Mouse (Mus musculus) layer of hippocampus, postnatal 25 days (tissue): ENCODE measurements around the gene 4931406P16Rik. TPM values are rescaled to one million over a fixed set of nuclear protein-coding genes. Genes with fewer than 3 reads are reported as not detected.

Experiments used
- DNase-seq, 2 experiments: peaks; one replicate each; pipeline ENCODE4 v3.0.0; 2022; ENCODE audit warnings: mixed read lengths in 2 of 2, low spot score in 1 of 2; ENCODE audit errors: extremely low spot score in 1 of 2
- total RNA-seq, 2 experiments: library from RNA; stranded (reverse); gene quantifications; 2 replicates each; pipeline ENCODE4 v1.2.3; 2021

Gene 4931406P16Rik
- total RNA-seq, 2 experiments from 2014 or later = 34.4 to 37.0 TPM

DNA sequence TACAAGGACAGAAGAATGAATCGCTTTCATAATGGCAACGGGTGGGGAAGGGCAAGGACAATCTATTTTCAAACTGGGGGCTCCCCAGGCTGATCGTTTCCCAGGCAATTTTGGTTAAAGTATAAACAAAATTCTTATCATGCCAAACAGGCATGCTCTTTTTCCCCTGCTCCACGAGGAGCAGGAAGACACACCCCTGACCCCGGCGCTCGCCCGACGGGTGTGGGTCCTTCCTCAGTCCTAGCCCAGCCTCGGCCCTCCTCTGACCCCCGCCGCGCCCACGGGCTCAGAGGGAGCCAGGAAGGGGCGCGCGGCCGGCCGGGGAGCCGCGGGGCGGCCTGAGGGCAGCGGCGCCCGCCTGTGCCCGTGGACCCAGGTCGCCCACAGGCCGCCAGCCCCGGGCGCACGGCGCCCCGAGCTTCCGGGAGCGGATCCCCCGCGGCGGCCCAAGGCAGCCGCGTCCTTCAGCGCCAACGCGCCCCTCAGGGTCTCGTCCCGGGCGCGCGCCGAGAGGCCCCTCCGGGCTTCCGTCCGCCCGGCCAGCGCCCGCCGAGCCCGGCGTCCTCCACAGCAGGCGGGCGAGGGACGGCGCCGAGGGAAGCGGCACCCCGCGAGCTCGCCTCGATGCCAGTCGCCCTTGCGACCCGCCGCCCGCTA lies 437 bp downstream of the 4931406P16Rik start:
- DNase-seq = no peak

DNA sequence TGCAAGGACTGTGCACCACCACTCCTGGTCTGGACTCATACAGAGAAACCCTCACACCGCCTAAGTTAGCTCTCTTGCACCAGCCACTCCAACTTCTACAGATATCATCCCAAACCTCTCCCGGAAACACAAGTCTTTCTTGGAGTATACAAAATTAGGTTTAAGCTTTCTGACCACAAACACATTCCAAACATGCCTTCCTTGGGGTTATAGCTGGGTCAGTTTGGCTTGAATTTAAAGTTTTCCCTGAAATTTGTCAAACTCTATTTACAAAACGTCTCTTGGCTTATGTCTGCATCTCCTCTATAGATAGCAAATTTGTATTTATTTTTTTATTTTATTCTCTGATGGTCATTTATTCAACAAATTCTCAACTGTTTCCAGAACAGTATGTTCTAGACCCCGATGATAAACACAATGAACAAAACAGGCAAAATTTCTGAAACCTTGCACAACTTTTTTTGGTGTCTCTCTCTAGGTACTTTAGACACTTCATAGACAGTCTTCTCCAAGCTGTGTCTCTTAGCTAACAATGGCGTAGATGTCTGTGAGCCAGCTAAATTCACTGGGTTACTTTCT lies 4.1 kb downstream of the 4931406P16Rik start:
- no peak for DNase-seq

DNA sequence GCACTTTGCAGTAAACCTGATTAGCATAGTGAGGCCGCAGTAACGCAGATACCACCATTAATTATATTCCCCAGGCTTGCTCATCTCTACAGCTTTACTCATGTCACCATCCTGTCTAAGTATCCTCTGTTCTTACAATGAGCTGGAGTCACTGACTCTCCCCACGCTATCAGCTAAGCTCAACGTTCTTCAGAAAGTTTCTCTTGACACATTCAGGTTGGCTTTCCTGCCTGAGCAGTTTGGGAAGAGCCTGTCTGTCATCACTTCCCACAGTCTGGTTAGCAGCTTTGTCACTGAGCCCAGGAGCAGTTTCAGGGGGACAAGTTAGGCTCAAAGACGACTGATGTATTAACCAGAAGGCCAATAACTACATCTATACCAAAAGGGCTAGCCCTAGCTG lies 4.8 kb downstream of the 4931406P16Rik start:
- no peak for DNase-seq

DNA sequence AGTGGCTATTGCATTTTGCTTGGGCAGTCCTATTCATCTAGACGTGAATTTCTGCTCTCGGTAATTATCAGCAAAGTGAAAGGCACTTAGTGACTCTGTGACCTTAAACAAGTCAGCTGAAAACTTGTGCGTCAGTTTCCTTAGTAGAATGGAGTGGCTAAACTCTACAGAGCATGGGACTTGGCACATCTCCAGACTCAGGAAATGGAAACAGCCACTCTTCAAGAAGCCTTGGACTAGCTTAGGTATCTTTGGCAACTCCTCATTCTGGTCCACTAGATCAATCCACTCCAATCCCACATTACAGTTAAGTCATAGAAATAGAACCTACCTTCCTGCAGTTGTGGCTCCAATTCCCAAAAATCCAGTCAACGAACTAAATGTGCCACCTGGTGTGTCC lies 7.9 kb downstream of the 4931406P16Rik start:
- no peak for DNase-seq

DNA sequence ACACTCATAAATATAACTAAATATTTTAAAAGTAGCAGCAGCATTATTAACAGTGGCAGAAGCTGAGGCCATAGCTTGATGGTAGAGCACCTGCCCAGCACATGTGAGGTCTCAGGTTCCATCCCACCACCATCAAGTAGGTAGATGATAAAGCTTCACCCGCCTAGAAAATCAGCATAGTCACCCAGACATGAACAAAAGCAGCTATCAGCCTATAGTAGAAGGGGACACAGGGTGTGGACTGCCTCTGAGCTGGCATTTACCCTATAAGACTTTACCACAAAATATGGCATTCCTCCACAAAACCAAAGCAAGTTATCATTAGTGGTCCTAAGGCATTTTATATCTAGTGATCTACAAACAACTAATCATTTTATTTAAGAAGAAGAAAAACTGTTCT lies 10.7 kb downstream of the 4931406P16Rik start:
- no peak for DNase-seq

DNA sequence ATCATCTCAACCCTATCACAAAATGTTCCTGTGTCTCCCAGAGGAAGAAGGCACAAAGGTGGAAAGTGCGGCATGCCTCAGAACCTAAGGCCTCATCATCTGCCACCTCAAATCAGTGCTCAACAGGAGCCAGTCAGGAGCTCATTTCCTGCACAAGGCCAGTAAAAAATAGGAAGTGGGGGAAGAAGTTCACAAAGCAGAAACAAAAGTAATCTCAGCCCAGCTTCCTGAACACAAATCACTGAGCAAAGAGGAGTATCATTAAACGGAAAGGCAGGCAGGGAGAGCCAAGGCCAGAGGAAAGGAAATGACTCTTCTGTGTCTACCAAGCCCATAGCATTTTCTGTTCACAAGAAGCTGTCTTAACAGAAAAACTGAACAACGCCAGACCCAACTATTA lies 11.4 kb downstream of the 4931406P16Rik start:
- no peak for DNase-seq

DNA sequence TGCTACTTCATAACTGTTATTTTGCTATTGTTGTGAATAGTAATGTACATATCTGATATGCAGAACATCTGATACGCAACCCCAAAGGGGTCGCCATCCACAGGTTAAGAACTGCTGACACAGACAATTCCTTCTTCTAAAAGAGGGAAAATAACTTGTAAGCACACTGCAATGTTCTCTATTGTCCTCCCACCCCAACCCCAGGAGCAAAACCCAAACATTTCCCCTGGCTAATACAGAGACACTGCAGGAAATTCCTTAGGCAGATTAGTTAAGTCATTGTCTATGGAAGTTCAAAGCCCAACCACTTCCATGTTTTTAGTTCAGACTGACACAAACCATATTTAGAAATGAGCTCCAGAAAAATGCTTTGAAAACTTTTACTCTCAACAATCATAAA lies 14.5 kb downstream of the 4931406P16Rik start:
- DNase-seq = no peak

DNA sequence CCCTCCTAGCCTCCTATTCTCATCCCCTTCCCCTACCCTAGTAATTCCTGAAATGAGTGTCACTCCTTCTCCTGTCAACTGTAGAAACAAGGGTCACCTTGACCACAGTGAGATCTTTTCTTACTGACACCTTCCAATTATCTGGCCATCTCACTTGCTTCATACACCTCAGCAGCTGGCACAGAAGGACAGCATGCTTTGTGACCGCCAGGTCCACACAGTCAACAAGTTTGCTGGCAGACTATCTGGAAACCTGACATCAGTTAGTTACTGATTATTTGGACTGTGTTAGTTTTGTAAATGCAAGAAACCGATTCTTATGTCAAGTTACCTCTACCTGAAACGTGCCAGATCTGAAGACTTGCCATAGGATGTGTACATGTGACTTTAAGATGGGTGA lies 17.2 kb downstream of the 4931406P16Rik start:
- no peak for DNase-seq

DNA sequence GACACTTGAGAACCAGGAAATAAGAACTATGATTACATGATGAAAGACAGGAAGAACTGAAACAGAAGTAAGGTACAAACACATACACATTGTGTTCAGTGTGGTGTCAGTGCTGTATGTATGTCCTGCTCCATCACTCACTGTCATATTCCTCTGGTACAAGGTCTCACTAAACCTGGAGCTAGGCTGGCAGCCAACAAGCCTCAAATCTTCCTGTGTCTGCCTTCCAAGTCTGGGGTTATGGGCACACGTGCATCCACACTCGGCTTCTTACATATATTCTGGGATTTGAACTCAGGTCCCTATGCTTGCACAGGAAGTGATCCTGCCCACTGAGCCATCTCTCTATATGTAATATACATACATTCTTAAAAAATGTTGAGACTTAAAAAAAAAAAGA lies 20.7 kb downstream of the 4931406P16Rik start:
- DNase-seq = no peak

DNA sequence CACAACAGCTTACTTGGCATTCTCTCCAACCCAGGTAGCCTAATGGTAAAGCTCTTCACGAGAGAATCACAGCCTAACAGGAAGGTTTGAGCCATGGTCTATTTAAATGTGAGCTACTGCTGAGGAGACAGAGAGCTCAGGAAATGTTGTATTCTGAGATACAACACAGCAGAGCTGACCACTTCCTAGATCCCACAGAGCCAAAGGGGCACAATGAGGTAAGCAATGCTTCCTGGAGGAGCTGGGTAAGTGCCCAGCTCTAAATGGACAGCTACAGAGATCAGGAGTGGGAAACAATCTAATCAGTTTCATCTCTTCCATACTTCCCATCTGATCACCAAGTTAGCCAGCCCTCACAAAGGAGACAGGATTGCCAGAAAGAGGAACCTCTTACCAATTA lies 22.1 kb downstream of the 4931406P16Rik start:
- DNase-seq = no peak

DNA sequence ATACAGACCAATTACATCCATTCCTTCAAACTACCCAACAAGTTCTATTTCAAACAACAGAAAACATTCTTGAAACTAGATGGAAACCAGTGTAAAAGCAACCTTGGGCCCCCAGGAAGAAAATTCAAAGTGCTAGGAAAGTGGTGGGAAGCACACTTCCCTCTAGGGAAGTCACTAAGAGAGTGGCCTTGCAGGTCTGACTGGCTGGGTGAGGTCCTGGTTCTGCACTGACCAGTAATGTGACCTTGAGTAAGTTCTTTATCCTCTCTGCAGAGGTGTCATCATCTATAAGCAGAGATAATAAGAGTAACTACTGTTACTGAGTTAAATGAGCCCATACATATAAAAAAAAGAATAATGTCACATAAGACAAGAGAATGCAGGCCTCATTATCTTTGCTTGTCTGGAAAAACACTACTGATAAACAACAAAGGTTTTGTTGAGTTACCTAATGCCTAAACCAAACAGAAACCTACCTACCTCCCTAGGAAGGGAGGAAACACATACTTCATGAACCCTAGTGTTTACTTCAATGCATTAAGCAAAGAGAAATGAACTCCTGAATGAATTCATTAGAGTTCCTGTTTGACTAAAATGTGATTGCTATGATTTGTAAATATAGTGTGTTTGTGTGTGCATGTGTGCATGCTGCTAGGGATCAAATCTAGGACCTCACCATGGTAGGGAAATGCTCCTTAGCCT lies 22.8 kb downstream of the 4931406P16Rik start:
- no peak for DNase-seq

DNA sequence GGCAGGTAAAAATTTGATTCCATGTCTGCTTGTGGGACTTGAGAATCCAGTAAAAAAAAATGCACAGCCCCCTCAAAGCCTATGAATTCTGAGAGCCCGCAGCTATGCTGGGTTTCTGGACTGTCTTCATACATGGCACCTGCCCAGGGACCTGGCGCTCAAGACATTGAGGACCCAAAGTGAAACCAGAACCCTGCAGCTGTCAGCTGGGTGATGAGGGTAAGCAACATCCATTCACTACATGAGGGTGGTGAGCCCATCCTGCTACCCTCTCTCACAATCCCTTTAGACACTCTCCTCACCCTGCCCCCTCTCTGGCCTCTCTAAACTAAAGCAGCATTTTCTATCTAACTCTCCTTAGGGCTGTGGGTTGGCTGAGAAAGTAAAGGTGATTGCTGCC lies 35.7 kb downstream of the 4931406P16Rik start:
- no peak for DNase-seq

DNA sequence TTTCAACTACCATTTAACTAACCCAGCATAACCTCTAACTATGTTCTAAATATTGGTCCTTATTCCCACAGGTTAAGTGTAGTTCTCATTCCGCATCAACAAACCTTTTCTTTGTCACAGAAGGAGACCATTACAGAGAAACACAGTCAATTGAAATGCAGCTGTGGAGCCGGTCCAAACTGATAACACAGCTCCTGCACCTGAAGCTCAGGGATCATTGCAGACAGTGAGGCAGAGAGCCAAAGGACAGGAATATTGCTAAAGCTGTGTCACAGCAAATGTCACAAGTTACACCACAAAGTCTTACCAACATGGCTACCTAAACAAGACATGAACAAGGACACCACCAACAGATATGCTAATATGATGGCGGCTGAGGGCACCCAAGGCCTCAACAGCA lies 37.3 kb downstream of the 4931406P16Rik start:
- no peak for DNase-seq

DNA sequence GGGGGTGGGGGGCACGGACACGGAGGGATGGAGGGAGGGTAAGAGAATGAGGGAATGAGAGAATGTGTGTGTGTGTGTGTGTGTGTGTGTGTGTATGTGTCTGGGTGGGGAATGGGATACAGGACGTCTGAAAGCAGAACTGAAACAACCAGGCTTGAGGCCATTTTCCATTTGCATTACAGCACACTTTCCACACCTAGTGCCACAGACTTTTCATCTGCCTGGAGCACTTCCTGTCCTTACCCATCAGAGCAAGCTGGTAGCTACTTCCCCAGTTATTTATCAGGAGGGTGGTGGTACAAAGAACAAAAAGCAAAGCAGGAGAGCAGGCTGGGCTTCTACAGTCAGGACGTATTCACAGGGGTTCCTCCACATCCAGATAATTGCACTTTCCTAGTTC lies 40.9 kb downstream of the 4931406P16Rik start:
- no peak for DNase-seq

DNA sequence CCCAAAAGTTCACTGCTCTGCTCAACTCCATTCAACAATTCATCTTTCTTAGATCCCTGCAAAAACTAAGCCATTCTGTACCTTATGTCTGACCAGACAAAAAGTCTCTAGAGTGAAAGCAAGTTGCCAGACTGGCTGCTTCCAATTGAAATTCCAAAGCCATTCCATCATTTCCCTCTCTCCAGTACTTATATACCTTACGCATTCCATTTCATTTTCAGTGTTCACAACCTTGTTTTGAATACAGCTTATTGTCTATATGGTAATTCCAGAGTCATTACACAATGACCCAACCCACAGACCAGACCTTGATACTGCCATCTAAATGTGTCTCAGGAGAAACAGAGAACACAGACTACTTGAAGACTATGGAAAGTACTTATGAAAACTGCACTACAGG lies 44.9 kb downstream of the 4931406P16Rik start:
- no peak for DNase-seq

DNA sequence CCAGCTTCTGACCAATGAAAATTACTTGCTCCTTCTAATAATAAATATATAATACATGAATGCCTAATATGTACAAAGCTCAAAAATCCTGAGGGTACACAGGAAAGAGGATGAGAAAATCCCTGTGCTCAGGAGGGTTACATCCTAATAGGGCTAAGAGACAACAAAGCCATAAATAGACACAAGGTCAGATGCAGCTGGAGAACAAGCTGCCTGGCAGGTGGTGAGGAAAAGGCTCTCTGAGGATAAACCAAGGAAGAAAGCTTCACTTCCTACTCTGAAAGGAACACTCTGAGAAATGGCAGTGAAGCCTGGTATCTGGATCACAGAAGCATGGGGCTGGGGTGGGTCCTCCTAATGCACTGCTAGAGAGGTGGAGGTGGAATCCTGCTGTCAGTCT lies 46.9 kb downstream of the 4931406P16Rik start:
- no peak for DNase-seq

DNA sequence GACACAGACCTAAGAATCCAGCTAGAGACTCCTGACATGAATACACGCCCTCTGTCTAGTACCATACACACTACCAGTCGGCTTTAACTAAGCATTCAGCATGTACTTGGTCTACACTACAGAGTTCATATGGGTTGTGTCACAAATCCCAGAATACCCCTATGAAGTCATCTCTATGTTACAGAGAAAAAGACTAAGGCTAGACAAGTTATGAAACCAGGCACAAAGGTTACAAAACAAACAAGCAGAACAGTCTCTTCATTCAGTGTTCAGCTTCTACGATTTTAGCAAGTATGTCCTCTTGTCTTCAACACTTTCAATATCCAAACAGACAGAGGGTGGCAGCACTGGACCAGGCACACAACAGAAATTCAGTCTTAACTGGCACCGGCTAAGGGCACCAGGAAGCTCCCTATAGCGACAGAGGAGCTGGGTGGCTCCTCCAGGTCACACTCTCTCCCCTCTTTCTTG lies 47.4 kb downstream of the 4931406P16Rik start:
- DNase-seq = peak in 1 of 2 experiments; percentile 64

DNA sequence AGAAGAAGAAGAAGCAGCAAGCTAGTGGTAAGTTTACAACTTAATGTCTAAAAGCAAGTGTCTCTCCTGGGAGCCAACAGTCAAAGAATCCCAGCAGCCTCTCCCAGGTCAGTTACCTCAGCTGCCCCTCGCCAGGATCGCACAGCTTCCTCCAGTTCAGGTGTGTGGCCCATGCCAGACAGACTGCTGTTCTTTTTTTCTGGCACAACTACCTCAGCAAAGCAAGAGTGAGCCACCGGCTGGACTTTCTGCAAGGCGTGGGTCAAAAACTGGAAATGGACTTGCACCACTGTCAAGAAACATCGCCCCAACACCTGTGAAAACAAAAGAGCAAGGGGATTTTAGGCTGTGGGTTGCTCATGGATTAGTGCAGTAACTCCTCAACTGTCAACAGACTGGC lies 49.9 kb downstream of the 4931406P16Rik start:
- no peak for DNase-seq

DNA sequence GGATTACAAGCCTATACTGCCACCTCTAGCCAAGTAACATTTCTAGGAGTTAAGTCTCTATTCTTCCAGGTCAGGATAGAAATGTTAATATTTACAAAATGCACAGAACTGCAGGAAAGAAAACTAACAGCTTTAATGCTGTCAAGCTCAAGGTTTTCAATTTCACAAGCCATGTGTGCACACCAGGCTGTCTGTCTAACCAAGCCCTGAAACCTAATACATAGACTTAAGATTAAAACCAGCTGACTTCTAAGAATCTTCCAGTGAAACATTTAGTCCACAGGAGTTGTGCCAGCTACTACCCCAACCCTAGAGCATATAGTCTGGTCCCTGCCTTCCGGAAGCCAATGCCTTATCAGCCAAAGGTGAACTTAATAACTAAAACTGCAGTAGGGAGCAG lies 54.9 kb downstream of the 4931406P16Rik start:
- no peak for DNase-seq

DNA sequence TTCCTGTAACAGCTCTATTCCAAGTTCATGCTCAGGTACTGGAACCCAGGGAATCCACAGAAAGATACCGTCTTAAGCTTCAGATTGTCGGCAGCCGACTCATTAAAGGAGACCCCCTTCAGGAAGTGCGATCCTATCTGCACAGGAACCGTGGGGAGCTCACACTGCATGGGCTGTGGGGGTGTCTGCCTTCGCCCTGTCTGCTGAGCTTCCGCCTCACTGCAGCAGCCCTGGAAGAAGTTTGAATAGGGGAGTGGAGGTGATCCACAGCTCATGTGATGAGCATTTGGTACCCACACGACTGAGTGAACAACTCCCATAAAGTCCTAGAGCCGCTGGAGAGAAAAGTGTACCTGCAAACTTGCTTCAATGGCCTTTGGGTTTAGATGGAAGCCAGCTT lies 56.1 kb downstream of the 4931406P16Rik start:
- DNase-seq = no peak

DNA sequence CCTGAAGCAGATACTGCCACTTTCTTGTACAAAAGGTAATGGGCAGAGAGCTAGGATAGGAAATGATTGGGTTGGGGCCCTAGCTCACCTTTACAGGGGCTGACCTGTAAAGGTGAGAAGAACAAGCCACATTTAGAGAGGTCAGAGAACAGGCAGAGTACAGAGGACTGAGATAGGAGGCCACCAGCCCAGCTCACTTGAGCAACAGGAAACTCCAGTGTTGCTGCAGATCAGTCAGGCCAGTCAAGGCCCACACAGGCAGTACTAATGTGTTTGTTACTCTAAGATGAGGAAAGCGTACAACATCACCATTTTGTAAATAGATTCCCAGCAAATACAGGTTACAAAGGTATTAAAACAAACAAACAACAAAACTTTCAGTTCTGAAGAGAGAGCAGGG lies 57.4 kb downstream of the 4931406P16Rik start:
- no peak for DNase-seq

DNA sequence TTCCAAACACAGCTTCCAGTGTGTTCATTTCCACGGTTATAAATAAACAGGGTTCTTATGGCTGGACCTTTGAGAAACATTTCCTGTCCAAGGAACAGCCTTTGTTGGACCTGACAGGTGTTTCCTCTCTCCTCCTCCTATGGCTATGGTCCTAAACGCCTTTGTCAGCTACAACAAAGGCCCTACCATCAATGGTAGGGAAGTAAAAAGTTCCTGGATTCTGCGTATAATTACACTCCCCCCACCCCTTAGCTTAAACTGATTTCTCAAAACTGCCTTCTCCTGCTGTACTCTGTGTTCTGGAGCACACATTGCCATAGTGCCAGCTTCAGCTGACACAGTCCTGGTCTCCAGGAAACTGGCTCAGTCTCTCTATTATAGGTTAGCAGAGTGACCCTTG lies 58.2 kb downstream of the 4931406P16Rik start:
- DNase-seq = no peak
